Mouse (Mus musculus) bone marrow macrophage, adult 2 months (primary cell): ENCODE measurements around the gene Slc10a4.
"Not testable (repeated sequence)": the region's sequence is repeated elsewhere in the genome, so short reads cannot be mapped to it uniquely, and the experiment has no call there.

Experiments
- CTCF ChIP-seq: IDR thresholded peaks from 2 replicates; pipeline ENCODE4 v1.5.1; 2012; ENCODE audit warnings: low read depth, mild to moderate bottlenecking, low read length, moderate library complexity
- POLR2A ChIP-seq: IDR thresholded peaks from 2 replicates; pipeline ENCODE4 v1.6.1; 2012; ENCODE audit warnings: mild to moderate bottlenecking, low read depth, low read length, borderline replicate concordance

GRCm38 (mm10) chr5:73008230-73008629, 1.5 kb downstream of the Slc10a4 start:
- TF ChIP-seq CTCF, POLR2A: not testable (repeated sequence)
